23 mouse cellular contexts compared by ENCODE assay signal in genomic region chr1:185619011-185619410, GRCm38 (mm10).
DNase-seq lines count a peak whose midpoint lies in the region; ATAC-seq and TF ChIP-seq lines count a peak whose summit lies in the region.
"Had no signal": no experiment of that assay in that cellular context is flagged by ENCODE, and none has a peak within 500 bp of the region (broad histone marks: within the 10 kb centered on the region; RNA-seq: fewer than 3 reads in every experiment).

No protein-coding gene starts in this region.

- no peak for TF ChIP-seq CTCF in heart, postnatal 0 days (IDR thresholded peaks at IDR 0.05; ENCODE audit: low read depth)

- H3K4me3 ChIP-seq in heart, postnatal 0 days (ENCODE audit: low read depth, low read length) = no peak overlapping the region
- H3K4me3 ChIP-seq: embryonic facial prominence, embryonic 10.5 days; forebrain, embryonic 15.5 days; limb, embryonic 13.5 days; liver, embryonic 12.5 days; neural tube, embryonic 15.5 days had no signal

- H3K4me2 ChIP-seq in heart, postnatal 0 days (ENCODE audit: low read depth, low read length) = no peak overlapping the region
- H3K4me2 ChIP-seq: forebrain, embryonic 15.5 days; limb, embryonic 13.5 days; liver, embryonic 12.5 days; neural tube, embryonic 15.5 days had no signal

- peak; percentile 9 for DNase-seq in cerebellum, postnatal 14 days
- DNase-seq in cerebellum, postnatal 36 days = no peak
- DNase-seq in heart, postnatal 0 days (ENCODE audit: low spot score) = peak; percentile 11
- DNase-seq in heart, postnatal 10 days = no peak
- DNase-seq in kidney, postnatal 14 days = peak; percentile 6
- DNase-seq in kidney, adult 18-20 months = no peak
- peak; percentile 74 for DNase-seq in Muller cell, postnatal 12 days (ENCODE audit: inconsistent ontology term)
- no peak for DNase-seq in ovary, postnatal 10 days (ENCODE audit: low spot score)
- DNase-seq: adrenal gland, postnatal 14 days; cerebellum, adult 2 months; kidney, adult 11 months; kidney, postnatal 25 days; layer of hippocampus, postnatal 36 days; lung, adult 18-20 months; lung, postnatal 14 days; right cerebral cortex, postnatal 14 days; thymus, adult 2 months had no signal

- no peaks in the 10 kb centered on the region; the same call in 1 of the 2 replicates for H3K4me1 ChIP-seq in heart, postnatal 0 days (ENCODE audit: control insufficient read depth, insufficient read depth)
- H3K4me1 ChIP-seq: forebrain, embryonic 15.5 days; limb, embryonic 13.5 days; liver, embryonic 12.5 days; neural tube, embryonic 15.5 days had no signal

- TF ChIP-seq EP300 in heart, postnatal 0 days (IDR thresholded peaks at IDR 0.05; ENCODE audit: low read depth) = no peak

- intact Hi-C loops in heart, postnatal 10 days (cut with DNase I) = no loop called here

- no peaks in the 10 kb centered on the region for H3K36me3 ChIP-seq in heart, postnatal 0 days (replicated peaks; ENCODE audit: control insufficient read depth, insufficient read depth, low read length)
- H3K36me3 ChIP-seq: embryonic facial prominence, embryonic 10.5 days; forebrain, embryonic 15.5 days; limb, embryonic 13.5 days; liver, embryonic 12.5 days; neural tube, embryonic 15.5 days had no signal

- no peak overlapping the region for H3K27ac ChIP-seq in heart, postnatal 0 days (ENCODE audit: low read depth)
- H3K27ac ChIP-seq: embryonic facial prominence, embryonic 10.5 days; forebrain, embryonic 15.5 days; limb, embryonic 13.5 days; liver, embryonic 12.5 days; neural tube, embryonic 15.5 days; stomach, postnatal 0 days had no signal

- H3K27me3 ChIP-seq in heart, postnatal 0 days (ENCODE audit: control insufficient read depth, insufficient read depth, low read length) = no peaks in the 10 kb centered on the region
- H3K27me3 ChIP-seq: forebrain, embryonic 15.5 days; limb, embryonic 13.5 days; liver, embryonic 12.5 days; neural tube, embryonic 15.5 days had no signal

- no peaks in the 10 kb centered on the region for H3K9me3 ChIP-seq in heart, postnatal 0 days (replicated peaks; ENCODE audit: control insufficient read depth, low read length)
- H3K9me3 ChIP-seq: embryonic facial prominence, embryonic 10.5 days; forebrain, embryonic 15.5 days; limb, embryonic 13.5 days; liver, embryonic 12.5 days; neural tube, embryonic 15.5 days had no signal

- no peak overlapping the region for H3K9ac ChIP-seq in heart, postnatal 0 days (replicated peaks; ENCODE audit: low read depth, low read length)
- H3K9ac ChIP-seq: forebrain, embryonic 15.5 days; limb, embryonic 13.5 days; liver, embryonic 12.5 days; neural tube, embryonic 15.5 days had no signal

- WGBS in heart, postnatal 0 days = 36% methylated on average over 9 of the region's 9 CpGs

- ATAC-seq in heart, postnatal 0 days (ENCODE audit: insufficient read depth, low read depth) = no peak
- ATAC-seq: forebrain, embryonic 15.5 days; liver, embryonic 12.5 days had no signal

Comparison
In these comparisons a context has a peak if more than half of its experiments do, and no peak if none do; other contexts are left out.
1. DNase-seq: peak in cerebellum, postnatal 14 days (2 of 2), heart, postnatal 0 days (single experiment), kidney, postnatal 14 days (single experiment) and Muller cell, postnatal 12 days (single experiment); none in cerebellum, postnatal 36 days (0 of 2), heart, postnatal 10 days (0 of 2), kidney, adult 18-20 months (single experiment) and ovary, postnatal 10 days (single experiment).